11 mouse cellular contexts compared by ENCODE assay signal in genomic region chr7:79284160-79284888, GRCm38 (mm10). TPM values are rescaled to one million over a fixed set of nuclear protein-coding genes. Genes with fewer than 3 reads are reported as not detected.
DNase-seq lines count a peak whose midpoint lies in the region; ATAC-seq lines count a peak whose summit lies in the region.
"Had no signal": no experiment of that assay in that cellular context is flagged by ENCODE, and none has a peak within 500 bp of the region (broad histone marks: within the 10 kb centered on the region; RNA-seq: fewer than 3 reads in every experiment).

No protein-coding gene starts in this region.

- no peak for DNase-seq in forebrain, embryonic 14.5 days (ENCODE audit: low spot score)
- DNase-seq in left cerebral cortex, postnatal 4 days, result peak; percentile 29
- no peak for DNase-seq in left cerebral cortex, adult 11 months (ENCODE audit: low spot score)
- peak; percentile 69 for DNase-seq in liver, embryonic 13.5 days
- peak; percentile 68 for DNase-seq in retina, postnatal 1 day
- no peak for DNase-seq in right cerebral cortex, adult 18-20 months
- no peak for DNase-seq in thymus, postnatal 14 days
- DNase-seq: kidney, adult 8-10 months; lung, postnatal 36 days had no signal

- H3K9me3 ChIP-seq in forebrain, embryonic 15.5 days, result no peaks in the 10 kb centered on the region
- no peaks in the 10 kb centered on the region for H3K9me3 ChIP-seq in forebrain, embryonic 14.5 days (replicated peaks; ENCODE audit: control insufficient read depth, low read length)
- H3K9me3 ChIP-seq in liver, embryonic 13.5 days (replicated peaks), result no peaks in the 10 kb centered on the region
- H3K9me3 ChIP-seq: embryonic facial prominence, embryonic 15.5 days had no signal

- 59% methylated on average over 14 of the region's 14 CpGs for WGBS in forebrain, embryonic 15.5 days
- WGBS in forebrain, embryonic 14.5 days, result 56% methylated on average over 14 of the region's 14 CpGs
- 29% methylated on average over 14 of the region's 14 CpGs for WGBS in liver, embryonic 13.5 days (ENCODE audit: insufficient replicate concordance)

- no peak overlapping the region for H3K9ac ChIP-seq in forebrain, embryonic 15.5 days (replicated peaks)
- H3K9ac ChIP-seq in forebrain, embryonic 14.5 days (ENCODE audit: low read length), result no peak overlapping the region
- peak overlapping the region; percentile 58 for H3K9ac ChIP-seq in liver, embryonic 13.5 days
- H3K9ac ChIP-seq: embryonic facial prominence, embryonic 15.5 days had no signal

- peaks cover 35% of the 10 kb centered on the region for H3K4me1 ChIP-seq in forebrain, embryonic 15.5 days
- H3K4me1 ChIP-seq in forebrain, embryonic 14.5 days (ENCODE audit: control insufficient read depth, insufficient read depth, low read length), result peaks cover 4% of the 10 kb centered on the region
- H3K4me1 ChIP-seq in liver, embryonic 13.5 days (replicated peaks), result peaks cover 95% of the 10 kb centered on the region

- 0 out of 2 replicates have a peak, but pooled peaks cover 2% of the 10 kb centered on the region for H3K36me3 ChIP-seq in forebrain, embryonic 15.5 days
- H3K36me3 ChIP-seq in forebrain, embryonic 14.5 days (ENCODE audit: control insufficient read depth, insufficient read depth, low read length), result no peaks in the 10 kb centered on the region; the same call in 1 of the 2 replicates
- H3K36me3 ChIP-seq in liver, embryonic 13.5 days, result peaks cover 15% of the 10 kb centered on the region
- H3K36me3 ChIP-seq: embryonic facial prominence, embryonic 15.5 days had no signal

- intact Hi-C loops in left cerebral cortex, postnatal 4 days (cut with DNase I), result no loop called here

- H3K27me3 ChIP-seq in forebrain, embryonic 15.5 days, result no peaks in the 10 kb centered on the region
- no peaks in the 10 kb centered on the region for H3K27me3 ChIP-seq in forebrain, embryonic 14.5 days (replicated peaks; ENCODE audit: control insufficient read depth, insufficient read depth, low read length)
- H3K27me3 ChIP-seq in liver, embryonic 13.5 days, result no peaks in the 10 kb centered on the region
- H3K27me3 ChIP-seq: embryonic facial prominence, embryonic 15.5 days had no signal

- H3K27ac ChIP-seq in forebrain, embryonic 15.5 days (replicated peaks), result peak overlapping the region; percentile 31; the same call in 1 of the 2 replicates
- H3K27ac ChIP-seq in forebrain, embryonic 14.5 days (ENCODE audit: low read depth, low read length), result no peak overlapping the region
- peak overlapping the region; percentile 82 for H3K27ac ChIP-seq in liver, embryonic 13.5 days

- H3K4me2 ChIP-seq in forebrain, embryonic 15.5 days (replicated peaks), result no peak overlapping the region
- no peak overlapping the region for H3K4me2 ChIP-seq in forebrain, embryonic 14.5 days (ENCODE audit: low read length)
- H3K4me2 ChIP-seq in liver, embryonic 13.5 days, result peak overlapping the region; percentile 59
- H3K4me2 ChIP-seq: embryonic facial prominence, embryonic 15.5 days had no signal

- no peak overlapping the region for H3K4me3 ChIP-seq in forebrain, embryonic 15.5 days
- H3K4me3 ChIP-seq in forebrain, embryonic 14.5 days (ENCODE audit: low read depth, low read length), result no peak overlapping the region
- peak overlapping the region; percentile 29 for H3K4me3 ChIP-seq in liver, embryonic 13.5 days (replicated peaks)
- H3K4me3 ChIP-seq: embryonic facial prominence, embryonic 15.5 days had no signal

- ATAC-seq in forebrain, embryonic 15.5 days (replicated peaks), result no peak
- no peak for ATAC-seq in forebrain, embryonic 14.5 days
- ATAC-seq in liver, embryonic 13.5 days (ENCODE audit: low read depth), result peak; percentile 77

RNA-seq across cellular contexts. Expression of gene Abhd2, which starts 11.3 kb away (rescaled TPM):
- polyA plus RNA-seq in forebrain, embryonic 15.5 days (2015; fragmentation: Nextera tagmentation; extraction: Ambion mirVana), result 23.1 and 24.0 TPM in 2 replicates
- 22.3 and 23.5 TPM in 2 replicates for polyA plus RNA-seq in forebrain, embryonic 14.5 days (2014; fragmentation: Nextera tagmentation; extraction: Ambion mirVana)
- 100 to 1,000 TPM; 112 to 114 TPM for total RNA-seq in left cerebral cortex, postnatal 4 days (2021)
- polyA plus RNA-seq in liver, embryonic 13.5 days (2015; fragmentation: Nextera tagmentation; extraction: Ambion mirVana), result 8.2 and 11.9 TPM in 2 replicates

Comparison
In these comparisons a context has a peak if more than half of its experiments do, and no peak if none do; other contexts are left out.
1. DNase-seq: peak in left cerebral cortex, postnatal 4 days (single experiment), liver, embryonic 13.5 days (single experiment) and retina, postnatal 1 day (single experiment); none in forebrain, embryonic 14.5 days (single experiment), left cerebral cortex, adult 11 months (single experiment), right cerebral cortex, adult 18-20 months (single experiment) and thymus, postnatal 14 days (single experiment).